Mouse (Mus musculus) embryonic facial prominence, embryonic 14.5 days (tissue): ENCODE data around the gene Pip5k1c. TPM values are rescaled to one million over a fixed set of nuclear protein-coding genes. Genes with fewer than 3 reads are reported as not detected.

Experiments used
- ATAC-seq: fragments of 200-750 bp; cut with Nextera tagmentation; 2 replicates; pipeline ENCODE4 v1.8.0; 2017; ENCODE audit warnings: low read depth, moderate number of reproducible peaks, moderate TSS enrichment
- DNase-seq: peaks from one replicate; pipeline ENCODE4 v3.0.0-alpha.2; 2015; ENCODE audit warnings: low spot score
- H3K27ac ChIP-seq: fragments of 300-500 bp; sonication (generic); replicated peaks from 2 replicates; pipeline ENCODE4 v1.5.1; 2014; ENCODE audit warnings: low read depth, mild to moderate bottlenecking, low read length, moderate library complexity
- H3K27me3 ChIP-seq: fragments of 300-500 bp; sonication (generic); replicated peaks from 2 replicates; pipeline ENCODE4 v1.6.1; 2014; ENCODE audit warnings: low read length; ENCODE audit not compliant: control insufficient read depth, insufficient read depth
- H3K36me3 ChIP-seq: fragments of 300-500 bp; sonication (generic); 2 replicates; pipeline ENCODE4 v1.6.1; 2014; ENCODE audit warnings: low read length, mixed read lengths; ENCODE audit not compliant: control insufficient read depth, insufficient read depth
- H3K4me1 ChIP-seq: fragments of 300-500 bp; sonication (generic); 2 replicates; pipeline ENCODE4 v1.6.1; 2014; ENCODE audit warnings: antibody characterized with exemption, low read length; ENCODE audit not compliant: control insufficient read depth, insufficient read depth
- H3K4me2 ChIP-seq: fragments of 300-500 bp; sonication (generic); 2 replicates; pipeline ENCODE4 v1.6.1; 2014; ENCODE audit warnings: low read depth, mild to moderate bottlenecking, low read length, moderate library complexity, mixed read lengths
- H3K4me3 ChIP-seq: fragments of 300-500 bp; sonication (generic); 2 replicates; pipeline ENCODE4 v1.5.1; 2014; ENCODE audit warnings: low read depth, mild to moderate bottlenecking, low read length
- H3K9ac ChIP-seq: fragments of 300-500 bp; sonication (generic); 2 replicates; pipeline ENCODE4 v1.6.1; 2014; ENCODE audit warnings: low read depth, mild to moderate bottlenecking, low read length, moderate library complexity, mixed read lengths
- H3K9me3 ChIP-seq: fragments of 300-500 bp; sonication (generic); 2 replicates; pipeline ENCODE4 v1.6.1; 2016; ENCODE audit warnings: low read length; ENCODE audit not compliant: control insufficient read depth
- whole genome bisulfite sequencing: fragments of 180-500 bp; shearing (Covaris S2); extraction: QIAGEN DNeasy Blood & Tissue Kit; methylation state at CpG from one replicate; pipeline ENCODE4 v1.1.7; 2014; 5-methylcytosine and 5-hydroxymethylcytosine counted together
- microRNA-seq: library from miRNA; unstranded; fragments of <30 nt; microRNA quantifications from one replicate; pipeline ENCODE4, GENCODE M21; 2016; ENCODE audit warnings: borderline number of aligned reads
- polyA plus RNA-seq: library from polyadenylated mRNA; unstranded; fragments of >200 nt; fragmentation: Nextera tagmentation; extraction: Ambion mirVana; gene quantifications from 2 replicates; pipeline ENCODE4 v1.2.1, GENCODE M21; 2014

Pip5k1c gene
- polyA plus RNA-seq, 1 experiment from 2014 or later: 48.4 TPM

DNA sequence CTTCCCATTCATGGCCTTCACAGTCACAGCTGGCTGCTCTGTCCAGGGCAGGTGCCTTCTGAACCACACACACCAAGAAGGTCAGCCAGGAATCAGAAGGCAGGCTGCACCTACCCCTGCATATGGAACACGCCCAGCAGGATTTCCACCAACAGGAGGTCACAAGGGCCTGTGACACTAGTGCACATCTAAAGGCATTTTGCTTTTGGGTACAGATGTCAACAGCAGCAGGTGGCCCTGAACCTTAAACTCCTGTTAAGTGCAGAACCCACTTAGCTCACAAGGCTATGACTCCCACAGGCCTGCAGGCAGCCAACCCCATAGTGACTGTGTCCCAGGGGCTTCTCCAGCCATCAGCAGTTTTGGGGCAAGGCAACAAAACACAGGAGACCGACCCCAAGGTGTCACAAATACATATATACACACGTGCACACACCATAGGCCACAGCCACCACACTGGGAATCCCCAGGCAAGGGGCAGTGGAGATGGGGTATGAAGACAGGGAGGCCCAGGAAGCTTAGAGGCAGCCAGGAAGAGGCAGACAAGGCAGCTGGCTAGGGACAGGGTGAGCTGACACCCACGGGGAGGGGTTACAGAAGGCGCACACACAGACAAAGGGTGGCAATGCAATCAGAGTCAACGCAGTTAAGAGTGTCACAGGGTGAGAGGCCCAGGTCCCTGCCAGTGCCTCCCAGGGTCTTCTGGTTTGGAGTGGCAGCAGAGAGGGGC lies 73.9 kb downstream of the Pip5k1c start:
- no peak overlapping the region for H3K4me2 ChIP-seq
- no peaks in the 10 kb centered on the region for H3K9me3 ChIP-seq
- peaks cover 17% of the 10 kb centered on the region for H3K4me1 ChIP-seq
- H3K36me3 ChIP-seq: peaks cover 65% of the 10 kb centered on the region
- no peak for ATAC-seq
- H3K27me3 ChIP-seq: peaks cover 20% of the 10 kb centered on the region
- H3K9ac ChIP-seq: no peak overlapping the region
- H3K4me3 ChIP-seq: no peak overlapping the region
- DNase-seq: no peak
- WGBS: 74% methylated on average over 5 of the region's 6 CpGs
- H3K27ac ChIP-seq: no peak overlapping the region

DNA sequence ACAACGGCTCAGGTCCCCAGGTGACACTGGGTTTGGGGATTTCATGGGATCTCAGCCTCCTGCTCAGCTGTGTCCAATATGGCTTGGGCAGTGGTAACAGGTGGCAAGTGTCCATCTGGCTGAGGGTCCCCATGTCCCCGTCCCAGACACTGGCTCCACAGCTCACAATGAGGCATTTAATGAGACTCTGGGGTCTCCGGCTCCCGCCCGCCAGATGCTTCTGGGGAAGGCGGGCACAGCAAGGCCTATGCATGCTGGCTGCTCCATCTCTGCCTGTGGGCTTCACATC lies 74.4 kb downstream of the Pip5k1c start:
- no peak overlapping the region for H3K4me3 ChIP-seq
- H3K9ac ChIP-seq: no peak overlapping the region
- ATAC-seq (no peak), DNase-seq (no peak)
- no peak overlapping the region for H3K27ac ChIP-seq
- H3K4me1 ChIP-seq: peaks cover 17% of the 10 kb centered on the region
- H3K9me3 ChIP-seq: no peaks in the 10 kb centered on the region
- H3K4me2 ChIP-seq: no peak overlapping the region
- peaks cover 68% of the 10 kb centered on the region for H3K36me3 ChIP-seq
- peaks cover 20% of the 10 kb centered on the region for H3K27me3 ChIP-seq
- WGBS: 79% methylated on average over 6 of the region's 6 CpGs

Small RNAs within 50 kb of the gene (microRNA-seq; reads per million reads assigned to microRNA genes)
- 6.6 reads per million, percentile 25 among the genes with 10 or more reads in this experiment for gene Mir3057

Other genes with a start within 250 kb of the Pip5k1c start
- 163 and 179 TPM in 2 replicates for gene Sgta, start 232.8 kb upstream of the Pip5k1c start, polyA plus RNA-seq
- gene Thop1, start 222.9 kb upstream of the Pip5k1c start, polyA plus RNA-seq: 61.7 and 62.9 TPM in 2 replicates
- 0.60 and 0.68 TPM in 2 replicates for gene Creb3l3, start 194.1 kb upstream of the Pip5k1c start, polyA plus RNA-seq
- gene Map2k2, start 187.0 kb upstream of the Pip5k1c start, polyA plus RNA-seq: 166 and 178 TPM in 2 replicates
- gene Zbtb7a, start 157.7 kb upstream of the Pip5k1c start, polyA plus RNA-seq: 24.1 and 25.9 TPM in 2 replicates
- gene Pias4, start 125.0 kb upstream of the Pip5k1c start, polyA plus RNA-seq: 33.2 and 35.6 TPM in 2 replicates
- gene Eef2, start 116.3 kb upstream of the Pip5k1c start, polyA plus RNA-seq: 549 and 578 TPM in 2 replicates
- gene Dapk3, start 110.0 kb upstream of the Pip5k1c start, polyA plus RNA-seq: 53.4 and 58.3 TPM in 2 replicates
- gene 4930442H23Rik, start 109.1 kb upstream of the Pip5k1c start, polyA plus RNA-seq: not detected in 2 replicates
- 1.2 and 1.7 TPM in 2 replicates for gene Nmrk2, start 90.9 kb upstream of the Pip5k1c start, polyA plus RNA-seq
- gene Atcay, start 62.1 kb upstream of the Pip5k1c start, polyA plus RNA-seq: 2.3 and 2.4 TPM in 2 replicates
- gene Zfr2, start 59.8 kb upstream of the Pip5k1c start, polyA plus RNA-seq: 6.5 and 9.7 TPM in 2 replicates
- gene Matk, start 40.0 kb upstream of the Pip5k1c start, polyA plus RNA-seq: 4.9 and 5.4 TPM in 2 replicates
- gene Mrpl54, start 26.0 kb upstream of the Pip5k1c start, polyA plus RNA-seq: 196 and 206 TPM in 2 replicates
- gene Apba3, start 26.0 kb upstream of the Pip5k1c start, polyA plus RNA-seq: 56.0 and 61.4 TPM in 2 replicates
- gene Tjp3, start 1.4 kb upstream of the Pip5k1c start, polyA plus RNA-seq: 8.1 and 9.9 TPM in 2 replicates
- 27.0 and 27.5 TPM in 2 replicates for gene Cactin, start 28.1 kb downstream of the Pip5k1c start, polyA plus RNA-seq
- gene Tbxa2r, start 35.8 kb downstream of the Pip5k1c start, polyA plus RNA-seq: 6.7 and 8.7 TPM in 2 replicates
- 0.04 and 0.14 TPM in 2 replicates for gene Gipc3, start 50.3 kb downstream of the Pip5k1c start, polyA plus RNA-seq
- 66.8 and 78.7 TPM in 2 replicates for gene Hmg20b, start 57.5 kb downstream of the Pip5k1c start, polyA plus RNA-seq
- 6.8 and 9.8 TPM in 2 replicates for gene Mfsd12, start 64.5 kb downstream of the Pip5k1c start, polyA plus RNA-seq
- 0.31 and 0.71 TPM in 2 replicates for gene 4930404N11Rik, start 72.9 kb downstream of the Pip5k1c start, polyA plus RNA-seq
- gene Fzr1, start 85.6 kb downstream of the Pip5k1c start, polyA plus RNA-seq: 69.5 and 90.1 TPM in 2 replicates
- gene Dohh, start 91.5 kb downstream of the Pip5k1c start, polyA plus RNA-seq: 61.4 and 67.1 TPM in 2 replicates
- gene Gm48551, start 91.5 kb downstream of the Pip5k1c start, polyA plus RNA-seq: 2.4 and 2.6 TPM in 2 replicates
- 0.77 and 0.88 TPM in 2 replicates for gene Gm48552, start 96.0 kb downstream of the Pip5k1c start, polyA plus RNA-seq
- 3.9 and 4.1 TPM in 2 replicates for gene Smim24, start 100.1 kb downstream of the Pip5k1c start, polyA plus RNA-seq
- 100.0 and 103 TPM in 2 replicates for gene Nfic, start 162.7 kb downstream of the Pip5k1c start, polyA plus RNA-seq
- gene Celf5, start 189.7 kb downstream of the Pip5k1c start, polyA plus RNA-seq: 1.4 and 1.9 TPM in 2 replicates
- 64.7 and 82.4 TPM in 2 replicates for gene Ncln, start 203.4 kb downstream of the Pip5k1c start, polyA plus RNA-seq
- gene S1pr4, start 207.2 kb downstream of the Pip5k1c start, polyA plus RNA-seq: 0.65 and 0.73 TPM in 2 replicates
- 3.1 and 4.5 TPM in 2 replicates for gene Gna15, start 231.3 kb downstream of the Pip5k1c start, polyA plus RNA-seq